Comparison of ENCODE assay signal across 9 mouse cellular contexts in genomic region chr11:3515637-3516036, GRCm38 (mm10). TPM values are rescaled to one million over a fixed set of nuclear protein-coding genes. Genes with fewer than 3 reads are reported as not detected.
DNase-seq lines count a peak whose midpoint lies in the region; ATAC-seq and TF ChIP-seq lines count a peak whose summit lies in the region.
"Had no signal": no experiment of that assay in that cellular context is flagged by ENCODE, and none has a peak within 500 bp of the region (broad histone marks: within the 10 kb centered on the region; RNA-seq: fewer than 3 reads in every experiment).

No protein-coding gene starts in this region.

- DNase-seq in kidney, postnatal 0 days (ENCODE audit: low spot score) = no peak
- no peak for DNase-seq in kidney, postnatal 4 days
- DNase-seq in cerebellum, adult 9-10 months = peak; percentile 96
- no peak for DNase-seq in hindbrain, embryonic 10.5 days (ENCODE audit: low spot score)
- DNase-seq in midbrain, postnatal 0 days (ENCODE audit: low spot score) = no peak
- DNase-seq in natural killer cell, adult 2 months (ENCODE audit: low spot score in 2 of 2) = no peak
- DNase-seq in right cerebral cortex, postnatal 14 days = no peak

- H3K36me3 ChIP-seq in kidney, postnatal 0 days (ENCODE audit: insufficient read depth, low read length) = peaks cover 14% of the 10 kb centered on the region; the same call in 1 of the 2 replicates
- peaks cover 12% of the 10 kb centered on the region for H3K36me3 ChIP-seq in hindbrain, embryonic 10.5 days
- no peaks in the 10 kb centered on the region for H3K36me3 ChIP-seq in midbrain, postnatal 0 days (ENCODE audit: insufficient read depth, low read length)

- H3K27ac ChIP-seq in kidney, postnatal 0 days = no peak overlapping the region
- no peak overlapping the region for H3K27ac ChIP-seq in hindbrain, embryonic 10.5 days
- no peak overlapping the region for H3K27ac ChIP-seq in midbrain, postnatal 0 days (ENCODE audit: low read depth, low read length)

- H3K9me3 ChIP-seq in kidney, postnatal 0 days (replicated peaks; ENCODE audit: low read length) = no peaks in the 10 kb centered on the region
- H3K9me3 ChIP-seq in hindbrain, embryonic 10.5 days = no peaks in the 10 kb centered on the region
- no peaks in the 10 kb centered on the region for H3K9me3 ChIP-seq in midbrain, postnatal 0 days (ENCODE audit: low read length)

- peak overlapping the region; percentile 41 for H3K4me3 ChIP-seq in kidney, postnatal 0 days (replicated peaks; ENCODE audit: low read depth, low read length)
- 0 out of 2 replicates have a peak overlapping the region, but pooled peaks have one; percentile 62 for H3K4me3 ChIP-seq in hindbrain, embryonic 10.5 days
- peak overlapping the region; percentile 54 for H3K4me3 ChIP-seq in midbrain, postnatal 0 days (ENCODE audit: low read depth, low read length)

- H3K4me2 ChIP-seq in kidney, postnatal 0 days (ENCODE audit: low read length) = peak overlapping the region; percentile 61
- peak overlapping the region; percentile 80 for H3K4me2 ChIP-seq in midbrain, postnatal 0 days (ENCODE audit: low read depth, low read length, poor library complexity, severe bottlenecking)

- WGBS in kidney, postnatal 0 days = 69% methylated on average over 4 of the region's 4 CpGs
- WGBS in hindbrain, embryonic 10.5 days = 74% methylated on average over 4 of the region's 4 CpGs
- 76% methylated on average over 4 of the region's 4 CpGs for WGBS in midbrain, postnatal 0 days

- peaks cover 16% of the 10 kb centered on the region for H3K4me1 ChIP-seq in kidney, postnatal 0 days (replicated peaks; ENCODE audit: insufficient read depth, low read length)
- peaks cover 37% of the 10 kb centered on the region for H3K4me1 ChIP-seq in hindbrain, embryonic 10.5 days (replicated peaks)
- H3K4me1 ChIP-seq in midbrain, postnatal 0 days (ENCODE audit: insufficient read depth, low read length) = peaks cover 10% of the 10 kb centered on the region; the same call in 1 of the 2 replicates

- H3K9ac ChIP-seq in kidney, postnatal 0 days (ENCODE audit: low read depth, low read length) = no peak overlapping the region
- peak overlapping the region; percentile 67 for H3K9ac ChIP-seq in midbrain, postnatal 0 days (replicated peaks; ENCODE audit: low read length, poor library complexity, severe bottlenecking)

- no peak for ATAC-seq in kidney, postnatal 0 days (replicated peaks; ENCODE audit: low FRiP score, low read depth)
- ATAC-seq in midbrain, postnatal 0 days (ENCODE audit: low FRiP score) = no peak
- ATAC-seq in activated CD4-positive, CD25-positive, alpha-beta regulatory T cell, adult 4 months = no peak

- no peaks in the 10 kb centered on the region for H3K27me3 ChIP-seq in kidney, postnatal 0 days (ENCODE audit: insufficient read depth, low read length)
- peaks cover 40% of the 10 kb centered on the region for H3K27me3 ChIP-seq in hindbrain, embryonic 10.5 days (ENCODE audit: insufficient read depth, poor library complexity, severe bottlenecking)
- H3K27me3 ChIP-seq in midbrain, postnatal 0 days (ENCODE audit: insufficient read depth, low read length) = no peaks in the 10 kb centered on the region

- no peak for TF ChIP-seq CTCF in kidney, postnatal 0 days (IDR thresholded peaks at IDR 0.05; ENCODE audit: low read depth)
- no peak for TF ChIP-seq CTCF in midbrain, postnatal 0 days (IDR thresholded peaks at IDR 0.05)

RNA-seq across cellular contexts. Expression of gene Selenom, which starts 1.2 kb away (rescaled TPM):
- polyA plus RNA-seq in kidney, postnatal 0 days (2015; fragmentation: Nextera tagmentation; extraction: Ambion mirVana) = 124 and 125 TPM in 2 replicates
- polyA plus RNA-seq in hindbrain, embryonic 10.5 days (2016; fragmentation: Nextera tagmentation; extraction: Ambion mirVana) = 60.3 and 73.5 TPM in 2 replicates
- total RNA-seq in midbrain, postnatal 0 days (2014; rRNA removed) = 244 and 290 TPM in 2 replicates
- polyA plus RNA-seq in midbrain, postnatal 0 days (2015; fragmentation: Nextera tagmentation; extraction: Ambion mirVana) = 298 and 349 TPM in 2 replicates
- 1 to 10 TPM; 5.2 to 8.0 TPM for polyA plus RNA-seq in activated CD4-positive, CD25-positive, alpha-beta regulatory T cell, adult 4 months (2017; shearing (Covaris generic))

RNA-seq across cellular contexts. Expression of gene Inpp5j, which starts 11.0 kb away (rescaled TPM):
- polyA plus RNA-seq in kidney, postnatal 0 days (2015; fragmentation: Nextera tagmentation; extraction: Ambion mirVana) = 4.5 and 4.7 TPM in 2 replicates
- 0.21 and 0.37 TPM in 2 replicates for polyA plus RNA-seq in hindbrain, embryonic 10.5 days (2016; fragmentation: Nextera tagmentation; extraction: Ambion mirVana)
- 10.5 and 10.6 TPM in 2 replicates for total RNA-seq in midbrain, postnatal 0 days (2014; rRNA removed)
- polyA plus RNA-seq in midbrain, postnatal 0 days (2015; fragmentation: Nextera tagmentation; extraction: Ambion mirVana) = 17.3 and 19.3 TPM in 2 replicates
- polyA plus RNA-seq in activated CD4-positive, CD25-positive, alpha-beta regulatory T cell, adult 4 months (2017; shearing (Covaris generic)) = not detected

RNA-seq across cellular contexts. Expression of gene Smtn, which starts 24.8 kb away (rescaled TPM):
- polyA plus RNA-seq in kidney, postnatal 0 days (2015; fragmentation: Nextera tagmentation; extraction: Ambion mirVana) = 86.4 and 94.3 TPM in 2 replicates
- polyA plus RNA-seq in hindbrain, embryonic 10.5 days (2016; fragmentation: Nextera tagmentation; extraction: Ambion mirVana) = 43.2 and 46.1 TPM in 2 replicates
- 7.3 and 9.9 TPM in 2 replicates for total RNA-seq in midbrain, postnatal 0 days (2014; rRNA removed)
- polyA plus RNA-seq in midbrain, postnatal 0 days (2015; fragmentation: Nextera tagmentation; extraction: Ambion mirVana) = 8.0 and 8.1 TPM in 2 replicates
- 1 to 10 TPM; 1.7 to 3.4 TPM for polyA plus RNA-seq in activated CD4-positive, CD25-positive, alpha-beta regulatory T cell, adult 4 months (2017; shearing (Covaris generic))

RNA-seq across cellular contexts. Expression of gene Pla2g3, which starts 27.6 kb away (rescaled TPM):
- 0.25 and 0.32 TPM in 2 replicates for polyA plus RNA-seq in kidney, postnatal 0 days (2015; fragmentation: Nextera tagmentation; extraction: Ambion mirVana)
- polyA plus RNA-seq in hindbrain, embryonic 10.5 days (2016; fragmentation: Nextera tagmentation; extraction: Ambion mirVana) = 0.99 and 1.5 TPM in 2 replicates
- total RNA-seq in midbrain, postnatal 0 days (2014; rRNA removed) = 27.4 and 33.1 TPM in 2 replicates
- 15.4 and 20.1 TPM in 2 replicates for polyA plus RNA-seq in midbrain, postnatal 0 days (2015; fragmentation: Nextera tagmentation; extraction: Ambion mirVana)
- polyA plus RNA-seq in activated CD4-positive, CD25-positive, alpha-beta regulatory T cell, adult 4 months (2017; shearing (Covaris generic)) = under 1 TPM; 0.22 to 0.42 TPM
- total RNA-seq: megakaryocyte progenitor cell, adult 5-6 weeks had no signal
